Mouse (Mus musculus) intestine, embryonic 15.5 days (tissue): ENCODE data around the gene Tarsl2. TPM values are rescaled to one million over a fixed set of nuclear protein-coding genes. Genes with fewer than 3 reads are reported as not detected.

Source experiments
- ATAC-seq: fragments of 200-750 bp; cut with Nextera tagmentation; 2 replicates; pipeline ENCODE4 v1.8.0; 2017; ENCODE audit warnings: moderate TSS enrichment, moderate library complexity
- H3K27ac ChIP-seq: fragments of 300-500 bp; sonication (generic); 2 replicates; pipeline ENCODE4 v1.5.1; 2015; ENCODE audit warnings: mild to moderate bottlenecking, inconsistent platforms
- H3K27me3 ChIP-seq: fragments of 300-500 bp; sonication (generic); replicated peaks from 2 replicates; pipeline ENCODE4 v1.6.1; 2015; ENCODE audit warnings: inconsistent platforms
- H3K36me3 ChIP-seq: fragments of 300-500 bp; sonication (generic); 2 replicates; pipeline ENCODE4 v1.6.1; 2015; ENCODE audit warnings: inconsistent platforms
- H3K4me1 ChIP-seq: fragments of 300-500 bp; sonication (generic); replicated peaks from 2 replicates; pipeline ENCODE4 v1.6.1; 2015; ENCODE audit warnings: inconsistent platforms
- H3K4me2 ChIP-seq: fragments of 300-500 bp; sonication (generic); replicated peaks from 2 replicates; pipeline ENCODE4 v1.6.1; 2015; ENCODE audit warnings: mild to moderate bottlenecking, inconsistent platforms
- H3K4me3 ChIP-seq: fragments of 300-500 bp; sonication (generic); replicated peaks from 2 replicates; pipeline ENCODE4 v1.5.1; 2015; ENCODE audit warnings: inconsistent platforms
- H3K9ac ChIP-seq: fragments of 300-500 bp; sonication (generic); 2 replicates; pipeline ENCODE4 v1.6.1; 2015; ENCODE audit warnings: inconsistent platforms
- H3K9me3 ChIP-seq: fragments of 300-500 bp; sonication (generic); 2 replicates; pipeline ENCODE4 v1.6.1; 2016; ENCODE audit warnings: inconsistent platforms
- WGBS: fragments of 180-500 bp; shearing (Covaris S2); methylation state at CpG from one replicate; pipeline ENCODE4 v1.1.7; 2015; 5-methylcytosine and 5-hydroxymethylcytosine counted together
- polyA plus RNA-seq: library from polyadenylated mRNA; unstranded; fragments of >200 nt; fragmentation: Nextera tagmentation; extraction: Ambion mirVana; gene quantifications from 2 replicates; pipeline ENCODE4 v1.2.1, GENCODE M21; 2015

Gene Tarsl2
- polyA plus RNA-seq, result 7.6 and 8.0 TPM in 2 replicates

DNA sequence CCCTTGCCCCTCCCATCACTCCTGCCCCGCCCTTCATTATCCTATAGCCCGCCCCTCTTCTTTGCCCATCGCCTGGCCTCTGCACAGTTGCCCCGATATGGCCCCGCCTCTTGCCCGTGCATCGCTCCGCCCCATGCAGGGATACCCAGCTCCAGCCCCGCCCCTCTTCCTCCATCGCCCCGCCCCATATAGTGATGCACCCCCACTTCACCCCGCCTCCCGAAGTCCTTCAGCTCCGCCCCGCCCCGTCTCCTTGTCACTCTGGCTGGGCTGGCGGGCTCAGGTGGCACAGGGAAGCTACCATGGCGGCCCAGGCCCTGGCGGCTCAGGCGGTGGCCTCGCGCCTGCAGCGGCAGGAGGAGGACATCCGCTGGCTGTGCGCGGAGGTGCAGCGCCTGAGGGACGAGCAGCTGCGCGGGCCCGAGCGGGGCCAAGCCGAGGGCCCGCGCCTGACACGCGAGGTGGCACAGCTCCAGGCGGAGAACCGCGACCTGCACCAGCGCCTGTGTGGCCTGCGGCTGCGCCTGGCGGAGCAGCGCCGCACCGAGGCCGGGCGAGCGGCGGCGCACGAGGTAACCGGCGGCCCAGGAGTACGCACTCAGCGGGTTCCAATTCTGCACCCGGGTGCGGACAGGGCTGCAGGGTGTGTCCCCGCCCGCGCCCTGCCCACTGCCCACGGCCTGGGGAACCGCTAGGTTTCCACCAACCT lies at the start of gene Tarsl2:
Gene Tarsl2 (plus strand): TSS at position 256 of the 709 bp plus-strand sequence.
- Histone ChIP-seq H3K9ac (peak within 1 kb of the TSS; percentile 74), H3K27me3 (no peaks in the 10 kb centered on the region), H3K4me1 (0 out of 2 replicates have a peak, but pooled peaks cover 3% of the 10 kb centered on the region), H3K9me3 (no peaks in the 10 kb centered on the region), H3K4me3 (peak within 1 kb of the TSS; percentile 70), H3K27ac (peak within 1 kb of the TSS; percentile 82), H3K36me3 (peaks cover 7% of the 10 kb centered on the region; the same call in 1 of the 2 replicates), H3K4me2 (peak within 1 kb of the TSS; percentile 89)
- ATAC-seq, result peak; percentile 98
- WGBS, result under 1% methylated on average over 64 of the region's 64 CpGs

GRCm38 (mm10) chr7:65606124-65606523 lies 38.6 kb upstream of the Tarsl2 start:
- Histone ChIP-seq H3K9ac (no peak overlapping the region), H3K36me3 (no peaks in the 10 kb centered on the region), H3K27me3 (no peaks in the 10 kb centered on the region), H3K4me3 (no peak overlapping the region), H3K9me3 (no peaks in the 10 kb centered on the region), H3K4me2 (no peak overlapping the region), H3K27ac (no peak overlapping the region), H3K4me1 (no peaks in the 10 kb centered on the region)
- ATAC-seq, result no peak
- 77% methylated on average over 3 of the region's 3 CpGs for WGBS

DNA sequence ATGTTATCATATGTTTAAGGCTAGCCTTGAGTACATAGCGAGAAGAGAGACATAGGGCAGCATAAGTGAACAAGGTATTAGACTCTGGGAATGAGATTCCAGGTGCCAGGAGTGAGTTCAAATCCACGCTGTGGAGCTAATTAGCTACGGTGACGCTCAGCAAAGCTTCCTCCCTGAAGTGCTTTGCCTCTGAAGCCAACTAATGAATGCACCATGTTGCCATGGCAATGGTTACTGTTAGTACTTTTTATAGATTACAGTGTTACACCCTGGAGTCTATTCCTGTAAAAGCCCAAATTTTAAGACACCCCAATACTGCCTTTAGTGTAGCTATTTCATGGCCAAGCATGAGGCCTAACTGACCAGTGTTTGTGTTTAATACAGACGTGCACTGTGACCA lies 37.7 kb upstream of the Tarsl2 start:
- no peak for ATAC-seq

GRCm38 (mm10) chr7:65610171-65610570 lies 34.5 kb upstream of the Tarsl2 start:
- no peak overlapping the region for H3K27ac ChIP-seq
- H3K4me2 ChIP-seq, result no peak overlapping the region
- no peaks in the 10 kb centered on the region for H3K4me1 ChIP-seq
- no peaks in the 10 kb centered on the region for H3K36me3 ChIP-seq
- H3K9me3 ChIP-seq, result no peaks in the 10 kb centered on the region
- no peak overlapping the region for H3K4me3 ChIP-seq
- ATAC-seq, result no peak
- no peaks in the 10 kb centered on the region for H3K27me3 ChIP-seq
- WGBS, result 74% methylated on average over 5 of the region's 5 CpGs
- no peak overlapping the region for H3K9ac ChIP-seq

More for the DNA sequence above, 37.7 kb upstream of the Tarsl2 start:
- H3K4me3 ChIP-seq, result no peak overlapping the region
- no peaks in the 10 kb centered on the region for H3K36me3 ChIP-seq
- H3K27me3 ChIP-seq, result no peaks in the 10 kb centered on the region
- no peak overlapping the region for H3K27ac ChIP-seq
- H3K9me3 ChIP-seq, result no peaks in the 10 kb centered on the region
- no peak overlapping the region for H3K9ac ChIP-seq
- WGBS, result 84% methylated on average over 5 of the region's 5 CpGs
- H3K4me1 ChIP-seq, result no peaks in the 10 kb centered on the region
- no peak overlapping the region for H3K4me2 ChIP-seq

DNA sequence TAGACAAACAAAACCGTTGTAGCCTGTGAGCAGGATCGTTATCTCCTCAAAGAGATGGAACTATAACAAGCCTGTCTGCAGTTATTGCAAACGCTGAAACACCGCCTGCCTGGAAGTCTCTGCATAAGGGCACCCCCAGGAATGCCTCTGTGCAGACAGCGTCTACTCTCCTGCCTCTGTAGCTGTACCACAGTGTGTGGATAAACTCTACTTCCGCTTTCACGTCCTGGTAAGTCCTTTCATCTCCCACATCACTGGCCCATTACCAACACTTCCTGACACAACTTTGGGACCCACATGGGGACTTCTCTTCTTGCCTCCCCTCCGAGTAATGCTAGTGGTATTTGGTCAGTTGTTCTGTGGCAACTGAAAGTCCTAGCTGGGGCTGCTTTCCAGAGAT lies 34.0 kb upstream of the Tarsl2 start:
- no peaks in the 10 kb centered on the region for H3K27me3 ChIP-seq
- no peak for ATAC-seq
- no peak overlapping the region for H3K9ac ChIP-seq
- H3K4me3 ChIP-seq, result no peak overlapping the region
- H3K4me2 ChIP-seq, result no peak overlapping the region
- H3K27ac ChIP-seq, result no peak overlapping the region
- H3K9me3 ChIP-seq, result no peaks in the 10 kb centered on the region
- no peaks in the 10 kb centered on the region for H3K36me3 ChIP-seq
- no peaks in the 10 kb centered on the region for H3K4me1 ChIP-seq
- WGBS, result 62% methylated on average over 8 of the region's 8 CpGs

DNA sequence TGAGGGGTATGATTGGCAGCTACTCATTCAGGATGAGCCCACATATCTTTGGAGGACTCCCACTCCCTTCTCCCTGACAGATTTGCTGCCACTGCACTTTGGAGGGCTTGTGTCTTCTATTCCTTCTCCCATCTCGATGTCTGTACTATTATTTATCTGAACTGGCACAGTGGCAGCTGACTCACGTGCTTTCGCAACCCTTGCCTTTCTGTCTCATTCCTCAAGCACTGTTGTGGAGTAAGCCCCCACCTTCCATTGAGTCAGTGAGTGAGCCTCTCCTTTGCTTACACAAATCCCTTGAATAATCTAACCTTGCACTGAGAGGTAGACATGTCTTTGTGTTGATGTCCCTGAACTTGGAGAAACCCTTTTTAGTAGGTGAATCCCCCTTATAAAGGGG lies 33.4 kb upstream of the Tarsl2 start:
- no peak overlapping the region for H3K9ac ChIP-seq
- WGBS, result 67% methylated on average over 3 of the region's 3 CpGs
- no peaks in the 10 kb centered on the region for H3K36me3 ChIP-seq
- no peak for ATAC-seq
- no peaks in the 10 kb centered on the region for H3K4me1 ChIP-seq
- H3K27ac ChIP-seq, result no peak overlapping the region
- H3K4me3 ChIP-seq, result no peak overlapping the region
- no peak overlapping the region for H3K4me2 ChIP-seq
- H3K9me3 ChIP-seq, result no peaks in the 10 kb centered on the region
- H3K27me3 ChIP-seq, result no peaks in the 10 kb centered on the region

GRCm38 (mm10) chr7:65613723-65614122 lies 31.0 kb upstream of the Tarsl2 start:
- Histone ChIP-seq H3K9me3 (no peaks in the 10 kb centered on the region), H3K9ac (no peak overlapping the region), H3K4me3 (no peak overlapping the region), H3K27me3 (no peaks in the 10 kb centered on the region), H3K27ac (no peak overlapping the region), H3K4me2 (no peak overlapping the region), H3K4me1 (no peaks in the 10 kb centered on the region), H3K36me3 (no peaks in the 10 kb centered on the region)
- 73% methylated on average over 5 of the region's 5 CpGs for WGBS
- ATAC-seq, result no peak

DNA sequence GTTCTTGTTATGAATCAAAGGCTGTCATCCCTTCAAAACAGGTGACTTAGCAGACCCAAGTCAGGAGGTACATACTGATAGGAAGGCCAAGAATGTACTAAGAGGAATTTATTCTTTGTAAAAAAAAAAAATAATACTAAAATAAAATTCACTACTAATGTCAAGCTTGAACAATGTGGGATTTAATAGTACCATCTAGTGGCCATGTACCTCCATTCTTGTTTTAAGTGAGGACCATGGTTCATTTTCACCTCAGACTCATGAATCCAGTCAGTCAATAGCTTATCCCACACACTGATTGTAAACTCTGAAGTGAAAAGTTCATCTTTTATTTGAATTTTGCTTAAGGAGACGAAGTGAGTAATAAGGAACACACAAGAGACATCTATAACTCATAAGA lies 25.9 kb upstream of the Tarsl2 start:
- no peaks in the 10 kb centered on the region for H3K9me3 ChIP-seq
- 55% methylated on average over 1 of the region's 1 CpGs for WGBS
- no peaks in the 10 kb centered on the region for H3K27me3 ChIP-seq
- ATAC-seq, result no peak
- H3K4me3 ChIP-seq, result no peak overlapping the region
- H3K27ac ChIP-seq, result no peak overlapping the region
- no peaks in the 10 kb centered on the region for H3K4me1 ChIP-seq
- H3K36me3 ChIP-seq, result no peaks in the 10 kb centered on the region
- no peak overlapping the region for H3K9ac ChIP-seq
- H3K4me2 ChIP-seq, result no peak overlapping the region

- H3K27ac ChIP-seq, result no peak overlapping the region
- no peak overlapping the region for H3K9ac ChIP-seq
- no peak overlapping the region for H3K4me2 ChIP-seq
- no peak overlapping the region for H3K4me3 ChIP-seq
- H3K36me3 ChIP-seq, result no peaks in the 10 kb centered on the region
- no peak for ATAC-seq
- no peaks in the 10 kb centered on the region for H3K9me3 ChIP-seq
- 72% methylated on average over 7 of the region's 7 CpGs for WGBS
- H3K4me1 ChIP-seq, result no peaks in the 10 kb centered on the region
- no peaks in the 10 kb centered on the region for H3K27me3 ChIP-seq
Observed at GRCm38 (mm10) chr7:65620746-65621145, 24.0 kb upstream of the Tarsl2 start.

- Histone ChIP-seq H3K4me1 (no peaks in the 10 kb centered on the region), H3K9ac (no peak overlapping the region), H3K36me3 (no peaks in the 10 kb centered on the region), H3K4me3 (no peak overlapping the region), H3K4me2 (no peak overlapping the region), H3K9me3 (no peaks in the 10 kb centered on the region), H3K27me3 (no peaks in the 10 kb centered on the region), H3K27ac (no peak overlapping the region)
- no peak for ATAC-seq
- WGBS, result 90% methylated on average over 3 of the region's 3 CpGs
Observed at GRCm38 (mm10) chr7:65623330-65623729, 21.4 kb upstream of the Tarsl2 start.

- Histone ChIP-seq H3K4me2 (no peak overlapping the region), H3K27ac (no peak overlapping the region), H3K9ac (no peak overlapping the region), H3K9me3 (no peaks in the 10 kb centered on the region), H3K36me3 (no peaks in the 10 kb centered on the region), H3K27me3 (no peaks in the 10 kb centered on the region), H3K4me3 (no peak overlapping the region), H3K4me1 (0 out of 2 replicates have a peak, but pooled peaks cover 2% of the 10 kb centered on the region)
- ATAC-seq, result no peak
- 58% methylated on average over 2 of the region's 2 CpGs for WGBS
Observed at GRCm38 (mm10) chr7:65625528-65625927, 19.2 kb upstream of the Tarsl2 start.

GRCm38 (mm10) chr7:65629846-65630245 lies 14.9 kb upstream of the Tarsl2 start:
- no peak overlapping the region for H3K9ac ChIP-seq
- no peak overlapping the region for H3K4me3 ChIP-seq
- no peak overlapping the region for H3K27ac ChIP-seq
- ATAC-seq, result no peak
- H3K4me2 ChIP-seq, result no peak overlapping the region
- 84% methylated on average over 1 of the region's 1 CpGs for WGBS
- 0 out of 2 replicates have a peak, but pooled peaks cover 2% of the 10 kb centered on the region for H3K4me1 ChIP-seq
- no peaks in the 10 kb centered on the region for H3K9me3 ChIP-seq
- H3K36me3 ChIP-seq, result no peaks in the 10 kb centered on the region
- no peaks in the 10 kb centered on the region for H3K27me3 ChIP-seq

GRCm38 (mm10) chr7:65630661-65631060 lies 14.0 kb upstream of the Tarsl2 start:
- Histone ChIP-seq H3K4me1 (0 out of 2 replicates have a peak, but pooled peaks cover 2% of the 10 kb centered on the region), H3K9me3 (no peaks in the 10 kb centered on the region), H3K27me3 (no peaks in the 10 kb centered on the region), H3K36me3 (no peaks in the 10 kb centered on the region), H3K4me2 (no peak overlapping the region), H3K4me3 (no peak overlapping the region), H3K9ac (no peak overlapping the region), H3K27ac (no peak overlapping the region)
- no peak for ATAC-seq
- WGBS, result 60% methylated on average over 5 of the region's 5 CpGs
